Mouse (Mus musculus) ES-E14 (cell line): ENCODE results near the gene Kansl3. TPM values are rescaled to one million over a fixed set of nuclear protein-coding genes. Genes with fewer than 3 reads are reported as not detected.

Experiments used
- DNase-seq: peaks from one replicate; pipeline ENCODE4 v3.0.0-alpha.2; 2013; ENCODE audit warnings: low read depth, low spot score
- H3K27ac ChIP-seq: 2 replicates; pipeline ENCODE4 v1.5.1; 2012; ENCODE audit warnings: low read depth, mild to moderate bottlenecking, low read length, moderate library complexity, mixed read lengths; ENCODE audit not compliant: poor library complexity, insufficient read depth, severe bottlenecking
- H3K36me3 ChIP-seq: 2 replicates; pipeline ENCODE4 v1.6.1; 2012; ENCODE audit warnings: mild to moderate bottlenecking, low read length, moderate library complexity, mixed read lengths; ENCODE audit not compliant: control insufficient read depth, poor library complexity, insufficient read depth, severe bottlenecking
- H3K4me1 ChIP-seq, 2 experiments: fragments of 150-350 bp in 1 of 2; sonication (generic) in 1 of 2; 2 replicates each; pipeline ENCODE4 v1.6.1; 2012; ENCODE audit warnings: low read length in 2 of 2, mild to moderate bottlenecking in 1 of 2, mixed read lengths in 1 of 2; ENCODE audit not compliant: control insufficient read depth in 2 of 2, insufficient read depth in 2 of 2, poor library complexity in 1 of 2
- H3K4me3 ChIP-seq, 2 experiments: fragments of 150-350 bp in 1 of 2; sonication (generic) in 1 of 2; 2 replicates each; pipeline ENCODE4 v1.5.1; 2012; ENCODE audit warnings: low read length in 2 of 2, low read depth in 1 of 2, mild to moderate bottlenecking in 1 of 2, mixed read lengths in 1 of 2; ENCODE audit not compliant: insufficient read depth in 1 of 2, poor library complexity in 1 of 2, severe bottlenecking in 1 of 2
- H3K9ac ChIP-seq: 2 replicates; pipeline ENCODE4 v1.6.1; 2012; ENCODE audit warnings: low read depth, mild to moderate bottlenecking, low read length, mixed read lengths; ENCODE audit not compliant: poor library complexity, insufficient read depth, severe bottlenecking
- H3K9me3 ChIP-seq: fragments of 150-350 bp; sonication (generic); 2 replicates; pipeline ENCODE4 v1.6.1; 2012; ENCODE audit warnings: low read depth, mild to moderate bottlenecking, low read length; ENCODE audit not compliant: control insufficient read depth, insufficient read depth
- CHD2 ChIP-seq: IDR thresholded peaks from 2 replicates; pipeline ENCODE4 v1.6.1; 2014; ENCODE audit warnings: mild to moderate bottlenecking, low read depth, low read length, inconsistent platforms
- HCFC1 ChIP-seq: IDR thresholded peaks from 2 replicates; pipeline ENCODE4 v1.6.1; 2012; ENCODE audit warnings: low read length, inconsistent platforms, borderline replicate concordance; ENCODE audit not compliant: insufficient read depth
- MAFK ChIP-seq: IDR thresholded peaks from 2 replicates; pipeline ENCODE4 v1.6.1; 2014; ENCODE audit warnings: mild to moderate bottlenecking, low read depth, low read length, inconsistent platforms; ENCODE audit not compliant: insufficient read depth
- ZC3H11A ChIP-seq: IDR thresholded peaks from 2 replicates; pipeline ENCODE4 v1.6.1; 2012; ENCODE audit warnings: low read depth, mild to moderate bottlenecking, inconsistent platforms, low read length, borderline replicate concordance
- ZNF384 ChIP-seq: IDR thresholded peaks from 2 replicates; pipeline ENCODE4 v1.6.1; 2012; ENCODE audit warnings: low read depth, low read length, inconsistent platforms
- in situ Hi-C, 2 experiments: fragments of 600-800 bp; cut with MboI; formaldehyde crosslinking; loops; one replicate each; pipeline ENCODE4 v1.15.1; 2025; ENCODE audit warnings: low sequenced_read_pairs in 2 of 2, inconsistent platforms in 1 of 2; ENCODE audit not compliant: unreplicated experiment in 2 of 2
- total RNA-seq: library from RNA; depleted of rRNA; stranded (reverse); fragments of 300-350 nt; gene quantifications from 2 replicates; pipeline ENCODE4 v1.2.3, GENCODE M21; 2012

Gene Kansl3
- total RNA-seq, 1 experiment: 27.0 TPM

GRCm38 (mm10) chr1:36300486-36300885, 68.5 kb downstream of the Kansl3 start:
- DNase-seq: no peak
- in situ Hi-C loops: no loop called here
- Histone ChIP-seq H3K4me3 (no peak overlapping the region), H3K36me3 (no peaks in the 10 kb centered on the region), H3K9me3 (no peaks in the 10 kb centered on the region), H3K9ac (no peak overlapping the region), H3K27ac (no peak overlapping the region), H3K4me1 (peaks cover 0 to 8% of the 10 kb centered on the region in 2 experiments; a peak in 1 of 4 replicates)
- TF ChIP-seq MAFK (no peak), HCFC1 (no peak)

GRCm38 (mm10) chr1:36299676-36300075, 69.3 kb downstream of the Kansl3 start:
- no peak overlapping the region for H3K4me3 ChIP-seq
- H3K27ac ChIP-seq: no peak overlapping the region
- H3K9me3 ChIP-seq: no peaks in the 10 kb centered on the region
- no peaks in the 10 kb centered on the region for H3K36me3 ChIP-seq
- no peak overlapping the region for H3K9ac ChIP-seq
- no peak for DNase-seq
- peaks cover 0 to 8% of the 10 kb centered on the region in 2 experiments; a peak in 1 of 4 replicates for H3K4me1 ChIP-seq
- in situ Hi-C loops: no loop called here
- TF ChIP-seq ZNF384: no peak
- TF ChIP-seq CHD2: no peak
- no peak for TF ChIP-seq ZC3H11A
- TF ChIP-seq MAFK: no peak
- no peak for TF ChIP-seq HCFC1

DNA sequence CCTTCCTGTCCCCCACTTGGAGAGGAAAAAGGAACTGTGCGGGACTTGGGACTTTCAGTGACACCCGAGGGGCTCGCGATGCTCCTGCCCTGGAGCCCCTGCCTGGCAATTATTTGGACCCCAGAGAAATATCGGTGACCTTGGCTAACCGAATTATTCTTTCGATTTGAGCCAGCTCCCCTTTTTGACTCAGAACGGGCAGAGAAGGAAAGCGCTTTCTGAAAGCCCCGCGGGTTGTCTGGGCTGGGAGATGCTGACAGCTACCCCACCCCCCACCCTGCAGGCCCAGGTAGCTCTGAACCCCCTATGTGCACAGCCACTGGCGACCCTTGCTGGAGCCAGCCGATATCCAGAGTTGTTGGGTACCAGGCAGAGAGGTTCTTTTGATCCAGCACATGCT, 69.9 kb downstream of the Kansl3 start:
- H3K4me3 ChIP-seq: no peak overlapping the region
- no peaks in the 10 kb centered on the region for H3K9me3 ChIP-seq
- H3K27ac ChIP-seq: no peak overlapping the region
- in situ Hi-C loops: no loop called here
- TF ChIP-seq ZC3H11A (no peak), ZNF384 (no peak), MAFK (no peak), CHD2 (no peak), HCFC1 (no peak)
- H3K4me1 ChIP-seq: peaks cover 0 to 8% of the 10 kb centered on the region in 2 experiments; a peak in 1 of 4 replicates
- no peak for DNase-seq
- H3K36me3 ChIP-seq: no peaks in the 10 kb centered on the region
- no peak overlapping the region for H3K9ac ChIP-seq

DNA sequence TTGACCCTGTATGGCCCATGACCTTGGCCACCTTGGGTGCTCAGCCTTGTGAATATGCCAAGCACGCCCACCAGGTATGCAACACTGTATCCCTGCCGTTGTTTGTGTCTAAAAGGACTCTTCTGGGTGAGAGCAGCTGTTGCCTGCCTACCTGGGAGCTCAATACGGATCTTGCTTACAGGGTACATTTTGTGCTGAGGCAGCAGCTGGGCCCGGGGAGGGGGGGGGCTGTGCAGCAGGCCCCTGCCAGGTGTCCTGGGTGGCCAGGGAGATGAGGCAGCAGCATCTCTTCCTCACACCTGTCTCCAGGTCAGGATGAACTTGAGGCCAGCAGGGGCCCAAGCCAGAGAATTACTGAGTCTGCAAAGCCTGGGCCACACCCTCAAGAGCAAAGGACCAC, 70.9 kb downstream of the Kansl3 start:
- in situ Hi-C loops: no loop called here

More for the DNA sequence above, 70.9 kb downstream of the Kansl3 start:
- H3K4me3 ChIP-seq: no peak overlapping the region
- H3K36me3 ChIP-seq: no peaks in the 10 kb centered on the region
- DNase-seq: no peak
- TF ChIP-seq ZC3H11A: no peak
- no peak for TF ChIP-seq CHD2
- no peak for TF ChIP-seq MAFK
- no peak for TF ChIP-seq HCFC1
- no peak for TF ChIP-seq ZNF384
- no peaks in the 10 kb centered on the region for H3K9me3 ChIP-seq
- H3K9ac ChIP-seq: no peak overlapping the region
- peaks cover 0 to 8% of the 10 kb centered on the region in 2 experiments; a peak in 1 of 4 replicates for H3K4me1 ChIP-seq
- no peak overlapping the region for H3K27ac ChIP-seq
